Mouse (Mus musculus): Measurements from ENCODE around the gene Dffa. TPM values are rescaled to one million over a fixed set of nuclear protein-coding genes. Genes with fewer than 3 reads are reported as not detected.
"Not testable (repeated sequence)": the region's sequence is repeated elsewhere in the genome, so short reads cannot be mapped to it uniquely, and the experiment has no call there.

Dffa gene
- polyA plus RNA-seq, 1 experiment from 2014 or later, result 36.2 TPM

DNA sequence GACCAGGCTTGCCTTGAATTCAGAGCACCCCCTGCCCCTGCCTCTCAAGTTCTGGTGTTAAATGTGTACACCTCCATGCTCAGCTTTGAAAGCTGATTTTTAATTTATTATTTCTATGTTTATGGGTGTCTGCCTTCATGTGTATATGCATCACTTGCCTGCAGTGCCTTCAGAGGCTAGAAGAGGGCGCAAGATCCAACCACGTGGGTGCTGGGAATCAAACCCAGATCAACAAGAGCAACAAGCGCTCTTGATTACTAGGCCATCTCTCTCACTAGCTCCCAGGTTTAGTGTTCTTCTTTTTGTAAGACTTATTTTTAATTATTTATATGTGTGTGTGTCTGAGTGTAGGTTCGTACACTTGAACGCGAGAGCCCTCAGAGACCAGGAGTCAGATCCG, 50.9 kb downstream of the Dffa start:
- 95% methylated on average over 7 of the region's 7 CpGs for WGBS
- no peak overlapping the region for H3K27ac ChIP-seq
- no peak overlapping the region for H3K4me3 ChIP-seq (replicated peaks)
- peaks cover 100% of the 10 kb centered on the region for H3K36me3 ChIP-seq
- no peak overlapping the region for H3K9ac ChIP-seq
- H3K9me3 ChIP-seq (replicated peaks), result no peaks in the 10 kb centered on the region
- no peak for ATAC-seq (replicated peaks; ENCODE audit: low FRiP score)
- H3K4me2 ChIP-seq, result no peak overlapping the region
- peaks cover 8% of the 10 kb centered on the region; the same call in 1 of the 2 replicates for H3K4me1 ChIP-seq
- H3K27me3 ChIP-seq, result no peaks in the 10 kb centered on the region

DNA sequence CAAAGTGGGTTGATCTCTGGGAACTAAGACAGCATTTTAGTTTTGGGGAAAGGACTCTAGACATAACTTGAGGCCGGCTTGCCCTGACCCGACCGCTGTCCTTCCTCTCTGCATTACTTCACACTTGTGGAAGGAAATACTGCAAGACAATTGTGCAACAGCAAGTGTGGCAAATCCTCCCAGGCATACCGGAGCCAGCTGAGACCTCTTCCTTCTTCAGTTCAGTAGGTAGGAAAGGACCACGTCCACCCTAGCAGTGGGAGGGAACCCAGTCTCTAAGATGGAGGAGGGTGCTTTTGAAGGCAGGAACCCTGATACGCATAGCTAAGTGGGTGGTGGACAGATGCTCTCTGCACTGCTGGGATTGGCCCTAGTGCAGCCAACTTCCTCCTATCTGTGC, 51.8 kb downstream of the Dffa start:
- Histone ChIP-seq H3K27me3 (no peaks in the 10 kb centered on the region), H3K4me1 (peaks cover 1% of the 10 kb centered on the region; the same call in 1 of the 2 replicates), H3K9me3 (replicated peaks) (no peaks in the 10 kb centered on the region), H3K9ac (no peak overlapping the region), H3K4me3 (replicated peaks) (no peak overlapping the region), H3K36me3 (peaks cover 100% of the 10 kb centered on the region), H3K27ac (no peak overlapping the region), H3K4me2 (no peak overlapping the region)
- 89% methylated on average over 6 of the region's 6 CpGs for WGBS
- ATAC-seq (replicated peaks; ENCODE audit: low FRiP score), result no peak

DNA sequence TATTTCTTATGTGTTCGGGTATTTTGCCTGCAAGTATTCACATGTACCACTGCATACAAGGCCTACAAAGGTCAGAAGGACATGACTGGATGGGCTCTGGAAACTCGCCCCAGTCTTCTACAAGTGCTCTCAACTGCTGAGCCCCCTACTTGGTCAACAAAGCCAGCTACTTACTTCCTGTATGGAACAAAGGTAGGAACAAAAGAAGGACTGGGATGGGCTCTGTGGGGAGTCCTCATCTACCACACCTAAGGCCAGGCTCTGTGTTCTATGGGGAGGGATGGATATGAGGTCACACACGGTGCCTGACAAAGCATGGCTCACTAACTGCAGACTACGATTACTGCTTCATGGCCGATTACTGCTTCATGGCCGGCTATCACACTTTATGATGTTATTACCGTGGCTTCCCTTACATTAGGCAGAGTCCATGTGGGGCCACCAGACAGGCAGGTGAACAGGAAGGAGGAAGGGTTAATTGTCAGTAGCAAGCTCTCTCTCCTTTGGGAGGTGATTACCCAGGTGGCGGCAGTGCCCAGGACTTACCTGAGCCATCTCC, 53.5 kb downstream of the Dffa start:
- H3K4me1 ChIP-seq, result no peaks in the 10 kb centered on the region
- no peaks in the 10 kb centered on the region for H3K27me3 ChIP-seq
- H3K9ac ChIP-seq, result no peak overlapping the region
- WGBS, result 82% methylated on average over 8 of the region's 8 CpGs
- H3K27ac ChIP-seq, result no peak overlapping the region
- H3K4me3 ChIP-seq (replicated peaks), result no peak overlapping the region
- no peak overlapping the region for H3K4me2 ChIP-seq
- no peaks in the 10 kb centered on the region for H3K9me3 ChIP-seq (replicated peaks)
- H3K36me3 ChIP-seq, result peaks cover 99% of the 10 kb centered on the region
- no peak for ATAC-seq (replicated peaks; ENCODE audit: low FRiP score)

DNA sequence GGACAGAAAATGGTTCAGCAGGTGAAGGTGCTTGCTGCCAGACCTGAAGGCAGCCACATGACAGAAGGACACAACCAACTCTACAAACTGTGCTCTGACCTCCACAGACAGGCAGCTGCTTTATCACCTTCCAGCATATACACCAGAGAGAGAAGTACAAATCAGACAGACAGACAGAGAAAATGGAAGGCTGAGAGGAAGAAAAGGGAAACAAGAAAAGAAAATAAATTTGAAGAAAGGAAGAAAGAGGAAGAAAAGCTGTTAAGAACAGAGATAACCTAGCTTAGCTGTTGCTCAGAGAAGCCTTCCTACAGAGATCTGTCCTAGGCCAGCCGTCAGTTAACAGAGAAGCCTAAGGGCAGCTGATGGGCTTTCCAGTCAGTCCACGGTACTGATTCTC, 55.3 kb downstream of the Dffa start:
- no peak for ATAC-seq (replicated peaks; ENCODE audit: low FRiP score)
- H3K4me2 ChIP-seq, result no peak overlapping the region
- no peaks in the 10 kb centered on the region for H3K27me3 ChIP-seq
- no peak overlapping the region for H3K4me3 ChIP-seq (replicated peaks)
- no peaks in the 10 kb centered on the region for H3K9me3 ChIP-seq (replicated peaks)
- H3K9ac ChIP-seq, result no peak overlapping the region
- H3K4me1 ChIP-seq, result no peaks in the 10 kb centered on the region
- WGBS, result 80% methylated on average over 2 of the region's 2 CpGs
- peaks cover 97% of the 10 kb centered on the region for H3K36me3 ChIP-seq
- no peak overlapping the region for H3K27ac ChIP-seq

DNA sequence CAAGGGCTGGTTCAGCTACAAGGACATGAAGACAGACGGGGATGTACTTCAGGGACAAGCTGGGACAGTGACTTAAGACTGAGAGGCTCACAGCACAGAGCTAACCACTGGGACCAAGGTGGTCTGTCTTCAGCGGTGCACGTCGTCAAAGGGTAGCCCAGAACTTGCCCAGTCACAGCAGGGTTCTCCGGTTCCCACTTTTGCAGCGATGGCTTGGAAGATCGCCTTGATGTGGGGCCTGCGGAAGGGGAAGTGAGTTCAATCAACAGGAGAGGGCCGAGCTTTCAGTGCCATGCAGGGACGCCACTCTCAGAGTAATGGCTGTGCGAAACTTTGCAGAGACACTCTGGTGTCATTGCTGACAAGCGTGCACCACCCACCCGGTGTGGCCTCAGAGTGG, 55.9 kb downstream of the Dffa start:
- ATAC-seq (replicated peaks; ENCODE audit: low FRiP score), result no peak
- no peak overlapping the region for H3K27ac ChIP-seq
- WGBS, result 89% methylated on average over 13 of the region's 13 CpGs
- H3K4me2 ChIP-seq, result no peak overlapping the region
- H3K9ac ChIP-seq, result no peak overlapping the region
- H3K27me3 ChIP-seq, result no peaks in the 10 kb centered on the region
- 0 out of 2 replicates have a peak, but pooled peaks cover under 1% of the 10 kb centered on the region for H3K4me1 ChIP-seq
- H3K36me3 ChIP-seq, result peaks cover 96% of the 10 kb centered on the region
- no peak overlapping the region for H3K4me3 ChIP-seq (replicated peaks)
- no peaks in the 10 kb centered on the region for H3K9me3 ChIP-seq (replicated peaks)

DNA sequence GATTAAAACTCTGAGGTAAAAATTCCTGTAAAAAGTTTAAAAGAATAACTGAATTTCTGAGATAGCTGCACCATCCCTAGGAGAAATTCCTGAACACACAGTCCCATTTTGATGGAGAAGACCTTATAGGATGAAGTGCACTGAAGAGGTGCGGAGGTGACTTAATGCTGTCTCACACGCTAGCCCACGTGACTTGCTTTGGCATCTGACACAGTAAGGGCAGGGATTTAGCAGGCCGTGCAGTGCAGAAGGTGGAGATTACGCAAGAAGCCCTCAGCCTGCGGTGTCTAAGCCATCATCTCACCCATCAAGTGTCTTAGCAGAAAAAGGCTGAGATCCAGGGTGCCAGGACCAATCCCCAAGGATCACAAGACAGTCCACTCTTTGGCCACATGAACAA, 57.2 kb downstream of the Dffa start:
- H3K9me3 ChIP-seq (replicated peaks), result no peaks in the 10 kb centered on the region
- no peaks in the 10 kb centered on the region for H3K27me3 ChIP-seq
- H3K4me2 ChIP-seq, result no peak overlapping the region
- peaks cover 12% of the 10 kb centered on the region for H3K4me1 ChIP-seq
- no peak overlapping the region for H3K9ac ChIP-seq
- no peak overlapping the region for H3K4me3 ChIP-seq (replicated peaks)
- ATAC-seq (replicated peaks; ENCODE audit: low FRiP score), result no peak
- 94% methylated on average over 6 of the region's 6 CpGs for WGBS
- peaks cover 86% of the 10 kb centered on the region for H3K36me3 ChIP-seq
- no peak overlapping the region for H3K27ac ChIP-seq

DNA sequence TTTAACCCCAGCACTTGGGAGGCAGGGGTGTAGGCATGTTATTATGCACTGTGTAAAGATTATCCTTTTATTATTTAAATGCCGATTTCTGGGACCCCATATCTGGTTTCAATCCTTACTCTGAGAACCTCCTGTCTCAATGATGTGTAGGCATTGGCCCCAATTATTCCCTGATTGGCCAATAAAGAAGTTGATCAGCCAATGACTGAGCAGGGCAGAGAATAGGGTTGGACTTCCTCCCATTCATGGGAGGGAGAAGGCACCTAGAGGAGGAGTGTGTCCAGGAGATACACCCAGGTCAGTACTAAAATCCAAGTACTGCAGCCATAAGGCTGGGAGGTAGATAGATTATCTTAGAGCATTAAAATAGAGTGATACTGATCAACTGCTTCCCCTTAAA, 59.2 kb downstream of the Dffa start:
- H3K4me2 ChIP-seq, result no peak overlapping the region
- H3K36me3 ChIP-seq, result peaks cover 65% of the 10 kb centered on the region
- 53% methylated on average over 1 of the region's 1 CpGs for WGBS

DNA sequence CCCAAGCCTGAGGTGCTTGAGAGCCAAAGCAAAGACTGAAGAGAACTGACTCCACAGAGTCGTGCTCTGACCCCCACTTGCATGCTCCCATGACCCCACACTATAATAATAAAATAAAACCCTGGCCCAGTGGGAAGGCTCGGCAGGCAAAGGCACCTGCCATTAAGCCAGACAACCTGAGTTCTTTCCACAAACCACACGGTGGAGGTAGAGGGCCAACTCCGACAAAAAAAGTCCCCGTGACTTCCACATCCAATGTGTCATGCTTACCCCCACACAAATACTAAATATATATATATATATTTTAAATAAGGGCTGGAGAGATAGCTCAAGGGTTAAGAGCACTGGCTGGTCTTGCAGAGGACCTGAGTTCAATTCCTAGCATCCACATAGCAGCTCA, 60.2 kb downstream of the Dffa start:
- no peaks in the 10 kb centered on the region for H3K9me3 ChIP-seq (replicated peaks)
- no peak overlapping the region for H3K27ac ChIP-seq
- WGBS, result 51% methylated on average over 5 of the region's 5 CpGs
- H3K9ac ChIP-seq, result no peak overlapping the region
- peaks cover 12% of the 10 kb centered on the region for H3K4me1 ChIP-seq
- H3K27me3 ChIP-seq, result no peaks in the 10 kb centered on the region
- H3K4me2 ChIP-seq, result no peak overlapping the region
- H3K4me3 ChIP-seq (replicated peaks), result no peak overlapping the region
- H3K36me3 ChIP-seq, result peaks cover 56% of the 10 kb centered on the region
- no peak for ATAC-seq (replicated peaks; ENCODE audit: low FRiP score)

More for the DNA sequence above, 59.2 kb downstream of the Dffa start:
- no peak overlapping the region for H3K4me3 ChIP-seq (replicated peaks)
- H3K9ac ChIP-seq, result no peak overlapping the region
- H3K27ac ChIP-seq, result no peak overlapping the region
- H3K4me1 ChIP-seq, result peaks cover 12% of the 10 kb centered on the region
- H3K9me3 ChIP-seq (replicated peaks), result no peaks in the 10 kb centered on the region
- no peak for ATAC-seq (replicated peaks; ENCODE audit: low FRiP score)
- H3K27me3 ChIP-seq, result no peaks in the 10 kb centered on the region

DNA sequence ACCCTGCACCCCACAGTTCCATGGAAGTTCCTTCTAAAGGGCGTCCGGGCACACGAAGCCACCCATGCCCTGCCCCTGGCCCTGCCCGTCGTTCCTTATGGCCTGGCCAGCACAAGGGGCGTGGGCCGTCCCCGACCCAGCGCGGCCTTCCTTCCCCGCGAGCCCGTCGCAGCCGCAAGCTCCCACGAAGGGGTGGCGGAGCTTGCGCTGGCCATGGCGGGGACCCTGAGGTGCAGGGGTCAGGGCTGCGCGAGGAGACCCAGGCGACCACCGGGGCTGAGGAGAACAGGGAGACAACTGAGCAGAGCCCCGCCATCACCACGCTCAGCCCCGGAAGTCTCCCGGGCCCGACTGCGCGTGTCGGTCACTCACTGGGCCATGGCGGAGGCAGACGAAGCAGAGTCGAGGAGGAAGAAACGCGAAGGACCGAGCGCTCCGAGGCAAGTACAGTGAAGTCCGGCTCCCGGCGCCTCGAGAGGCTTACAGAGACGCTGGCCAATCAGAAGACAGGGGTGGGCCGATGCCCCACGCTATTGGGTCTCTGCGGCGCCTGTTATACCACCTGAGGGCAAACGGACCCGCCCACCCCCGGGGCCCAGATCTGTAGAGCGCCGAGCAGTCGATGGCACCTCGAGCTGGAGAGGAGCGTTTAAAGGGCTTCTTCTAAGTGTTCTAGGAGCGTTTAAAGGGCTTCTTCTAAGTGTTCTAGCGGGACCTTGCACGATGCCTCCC, 62.4 kb downstream of the Dffa start, which contains the start of gene Pgd:
Pgd (minus strand) TSS at position 557 of the 732 bp plus-strand sequence.
- peak within 1 kb of the TSS; percentile 88 for H3K27ac ChIP-seq
- H3K4me3 ChIP-seq (replicated peaks), result peak within 1 kb of the TSS; percentile 59
- peaks cover 15% of the 10 kb centered on the region for H3K4me1 ChIP-seq
- H3K36me3 ChIP-seq, result peaks cover 35% of the 10 kb centered on the region
- peak within 1 kb of the TSS; percentile 96 for H3K4me2 ChIP-seq
- ATAC-seq (replicated peaks; ENCODE audit: low FRiP score), result peak; percentile 100
- H3K27me3 ChIP-seq, result no peaks in the 10 kb centered on the region
- peak within 1 kb of the TSS; percentile 67 for H3K9ac ChIP-seq
- under 1% methylated on average over 59 of the region's 59 CpGs for WGBS
- H3K9me3 ChIP-seq (replicated peaks), result no peaks in the 10 kb centered on the region

DNA sequence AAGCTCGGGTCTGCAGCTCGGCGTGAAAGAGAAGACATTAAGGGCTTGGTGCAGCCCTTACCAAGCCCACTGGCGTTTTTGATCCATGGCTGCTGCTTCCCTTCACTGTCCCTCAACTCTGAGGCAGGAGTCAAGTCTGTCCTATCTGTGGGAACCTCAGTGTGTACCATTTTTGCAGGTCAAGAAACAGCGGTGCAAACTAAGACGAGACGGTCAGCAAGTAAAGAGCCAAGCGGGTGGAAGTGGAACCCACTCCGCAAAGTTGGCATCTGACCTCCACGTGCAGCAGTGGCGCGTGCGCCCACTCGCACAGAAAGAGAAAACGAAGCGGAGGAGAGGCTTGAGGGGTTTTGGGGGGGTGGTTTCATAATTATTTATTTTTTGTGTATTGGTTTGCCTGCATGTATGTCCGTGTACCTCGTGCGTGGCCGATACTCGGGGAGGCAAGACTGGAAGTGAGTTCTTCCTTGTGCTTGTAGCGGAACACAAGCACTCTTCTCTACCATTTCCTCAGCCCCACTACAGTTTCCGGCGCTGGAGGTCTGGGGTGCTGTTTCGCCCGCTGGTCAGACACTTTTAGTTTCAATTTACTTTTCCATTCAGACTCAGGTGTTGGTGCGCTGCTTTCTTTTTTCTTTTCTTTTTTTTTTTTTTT, 63.1 kb downstream of the Dffa start:
- Histone ChIP-seq H3K4me1 (peaks cover 18% of the 10 kb centered on the region), H3K9ac (peak overlapping the region; percentile 64), H3K27ac (peak overlapping the region; percentile 88), H3K27me3 (no peaks in the 10 kb centered on the region), H3K9me3 (replicated peaks) (no peaks in the 10 kb centered on the region), H3K4me2 (peak overlapping the region; percentile 96), H3K36me3 (peaks cover 28% of the 10 kb centered on the region), H3K4me3 (replicated peaks) (peak overlapping the region; percentile 59)
- under 1% methylated on average over 27 of the region's 27 CpGs for WGBS
- peak; percentile 55 for ATAC-seq (replicated peaks; ENCODE audit: low FRiP score)

DNA sequence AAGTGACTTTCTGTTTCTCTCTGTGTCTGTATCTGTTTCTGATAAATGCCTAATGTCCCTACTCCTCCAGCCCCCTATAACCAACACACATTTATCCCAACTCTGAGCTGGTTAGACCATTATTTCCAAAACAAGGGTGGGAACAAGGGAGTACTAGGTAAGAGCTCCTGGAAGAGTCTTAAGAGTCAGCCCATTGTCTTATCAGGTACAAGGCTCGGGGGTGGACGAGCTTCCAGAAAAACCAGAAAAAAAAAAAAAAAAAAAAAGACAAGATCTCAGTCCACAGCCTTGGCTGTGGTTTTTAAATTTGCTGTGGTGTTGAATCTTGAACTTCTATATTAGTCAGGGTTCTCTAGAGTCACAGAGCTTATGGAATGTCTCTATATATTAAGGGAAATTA, 64.1 kb downstream of the Dffa start:
- Histone ChIP-seq H3K27ac (no peak overlapping the region), H3K36me3 (peaks cover 18% of the 10 kb centered on the region), H3K27me3 (no peaks in the 10 kb centered on the region), H3K9me3 (replicated peaks) (no peaks in the 10 kb centered on the region), H3K4me1 (peaks cover 18% of the 10 kb centered on the region), H3K4me2 (peak overlapping the region; percentile 96), H3K4me3 (replicated peaks) (no peak overlapping the region), H3K9ac (no peak overlapping the region)
- WGBS, result 78% methylated on average over 2 of the region's 2 CpGs
- no peak for ATAC-seq (replicated peaks; ENCODE audit: low FRiP score)

DNA sequence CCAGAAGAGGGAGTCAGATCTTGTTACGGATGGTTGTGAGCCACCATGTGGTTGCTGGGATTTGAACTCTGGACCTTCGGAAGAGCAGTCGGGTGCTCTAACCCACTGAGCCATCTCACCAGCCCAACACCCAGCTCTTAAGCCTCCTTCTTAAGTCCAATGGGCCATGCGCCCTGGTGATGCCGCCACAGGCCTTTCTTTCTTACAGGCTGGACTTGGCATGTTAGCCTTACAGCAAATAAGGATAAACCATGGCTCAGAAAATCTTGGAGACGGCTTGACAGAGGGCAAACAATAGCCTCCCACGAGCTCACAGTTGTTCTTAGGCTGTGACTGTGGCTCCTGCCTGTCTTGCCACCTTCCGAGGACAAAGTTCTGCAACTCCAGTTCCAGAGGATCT, 66.0 kb downstream of the Dffa start:
- H3K27me3 ChIP-seq; H3K36me3 ChIP-seq; H3K4me2 ChIP-seq; H3K4me3 ChIP-seq (replicated peaks); H3K9ac ChIP-seq; H3K9me3 ChIP-seq (replicated peaks); ATAC-seq (replicated peaks; ENCODE audit: low FRiP score): not testable (repeated sequence)
- Histone ChIP-seq H3K4me1 (peaks cover 17% of the 10 kb centered on the region), H3K27ac (peak overlapping the region; percentile 48; the same call in 1 of the 2 replicates)
- 79% methylated on average over 7 of the region's 8 CpGs for WGBS

Data from kidney, embryonic 15.5 days (tissue).